Mouse (Mus musculus) thymus, adult 2 months (tissue): ENCODE measurements around the gene Nupr1.

Experiments
- CTCF ChIP-seq: fragments of 200-500 bp; IDR thresholded peaks from 2 replicates; pipeline ENCODE4 v1.5.1; 2012; ENCODE audit warnings: mild to moderate bottlenecking, control low read depth, low read length, moderate library complexity, borderline replicate concordance; ENCODE audit not compliant: control insufficient read depth, poor library complexity, insufficient read depth; ENCODE audit errors: extremely low read depth
- POLR2A ChIP-seq: fragments of 200-500 bp; IDR thresholded peaks from 2 replicates; pipeline ENCODE4 v1.6.1; 2012; ENCODE audit warnings: mild to moderate bottlenecking, low read length, control low read depth, moderate library complexity; ENCODE audit not compliant: control insufficient read depth, poor library complexity, insufficient read depth; ENCODE audit errors: extremely low read depth

DNA sequence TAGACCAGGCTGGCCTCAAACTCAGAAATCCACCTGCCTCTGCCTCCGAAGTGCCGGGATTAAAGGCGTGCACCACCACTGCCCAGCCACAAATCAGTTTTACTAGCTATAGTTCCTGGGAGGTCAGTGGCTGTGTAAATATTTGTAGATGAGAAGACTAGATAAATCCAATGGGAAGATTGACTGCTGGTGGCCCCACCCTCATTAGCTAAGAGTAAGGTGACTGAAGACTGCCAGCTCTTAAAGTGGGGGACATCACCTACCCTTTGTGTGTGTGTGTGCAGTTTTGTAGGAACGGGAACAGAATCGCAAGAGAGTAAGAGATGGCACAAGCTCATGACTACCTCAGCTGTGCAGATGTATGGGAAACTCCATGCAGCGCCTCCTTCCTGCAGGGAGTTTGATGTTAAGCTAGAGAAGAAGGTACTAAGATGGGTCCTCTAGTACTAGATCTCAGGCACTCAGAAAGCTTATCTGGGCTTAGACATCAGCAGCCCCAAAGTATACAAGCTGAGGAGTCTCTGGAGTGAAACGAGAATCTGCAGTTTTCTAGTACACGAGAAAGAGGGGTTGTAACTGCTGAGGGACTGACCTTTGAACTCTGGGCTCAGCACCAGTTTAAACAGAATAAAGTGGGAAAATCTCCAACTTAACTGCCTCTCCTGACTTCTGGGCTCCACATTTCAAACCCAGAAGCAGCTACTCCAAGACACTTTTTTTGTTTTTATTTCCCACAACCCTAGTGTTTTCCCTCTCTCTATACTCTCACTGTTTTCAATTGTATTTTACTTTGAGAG is 48.1 kb upstream of the Nupr1 start:
- TF ChIP-seq CTCF (no peak), POLR2A (no peak)
